Mouse (Mus musculus): ENCODE data around the gene Fam129c. TPM values are rescaled to one million over a fixed set of nuclear protein-coding genes. Genes with fewer than 3 reads are reported as not detected.

The Fam129c gene
- polyA plus RNA-seq, 1 experiment = 1.5 TPM

- H3K4me1 ChIP-seq (ENCODE audit: control insufficient read depth, insufficient read depth, insufficient read length, low read length) = peaks cover 7% of the 10 kb centered on the region
- H3K4me3 ChIP-seq (ENCODE audit: insufficient read depth, low read depth, low read length) = peak overlapping the region; percentile 79
- peak overlapping the region; percentile 8; the same call in 1 of the 2 replicates for H3K27ac ChIP-seq (replicated peaks; ENCODE audit: low read depth, low read length)
These were observed 14.7 kb downstream of the Fam129c start for GRCm38 (mm10) chr8:71612141-71612540.

DNA sequence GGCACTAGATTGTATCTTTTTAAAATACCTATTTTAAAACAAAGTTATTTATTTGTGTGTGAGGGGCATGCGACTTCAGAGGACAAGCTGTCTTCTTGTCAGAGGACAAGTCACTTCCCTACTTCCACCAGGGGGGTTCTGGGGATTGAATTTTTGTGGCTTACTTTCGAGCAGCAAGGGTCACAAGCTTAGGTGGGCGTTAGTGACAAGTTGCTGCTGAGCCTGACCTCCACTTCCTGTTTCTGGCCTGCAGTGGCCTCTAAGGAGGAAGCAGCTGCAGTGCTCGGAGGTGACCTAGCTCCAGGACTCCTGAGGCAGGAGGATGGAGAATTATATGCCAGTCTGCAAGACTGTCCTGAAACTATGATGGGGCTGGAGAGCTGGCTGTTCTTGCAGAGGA is 16.0 kb downstream of the Fam129c start:
- Histone ChIP-seq H3K27ac (replicated peaks; ENCODE audit: low read depth, low read length) (no peak overlapping the region), H3K4me3 (ENCODE audit: insufficient read depth, low read depth, low read length) (no peak overlapping the region), H3K4me1 (ENCODE audit: control insufficient read depth, insufficient read depth, insufficient read length, low read length) (peaks cover 7% of the 10 kb centered on the region)

GRCm38 (mm10) chr8:71619786-71620185 is 22.3 kb downstream of the Fam129c start:
- H3K4me3 ChIP-seq (ENCODE audit: insufficient read depth, low read depth, low read length) = no peak overlapping the region
- no peaks in the 10 kb centered on the region for H3K4me1 ChIP-seq (ENCODE audit: control insufficient read depth, insufficient read depth, insufficient read length, low read length)
- H3K27ac ChIP-seq (replicated peaks; ENCODE audit: low read depth, low read length) = no peak overlapping the region

- Histone ChIP-seq H3K27ac (replicated peaks; ENCODE audit: low read depth, low read length) (no peak overlapping the region), H3K4me3 (ENCODE audit: insufficient read depth, low read depth, low read length) (no peak overlapping the region), H3K4me1 (ENCODE audit: control insufficient read depth, insufficient read depth, insufficient read length, low read length) (peaks cover 19% of the 10 kb centered on the region)
These were observed 27.6 kb downstream of the Fam129c start for GRCm38 (mm10) chr8:71625088-71625487.

- Histone ChIP-seq H3K27ac (replicated peaks; ENCODE audit: low read depth, low read length) (0 out of 2 replicates have a peak overlapping the region, but pooled peaks have one; percentile 91), H3K4me3 (ENCODE audit: insufficient read depth, low read depth, low read length) (no peak overlapping the region), H3K4me1 (ENCODE audit: control insufficient read depth, insufficient read depth, insufficient read length, low read length) (peaks cover 19% of the 10 kb centered on the region)
These were observed 29.3 kb downstream of the Fam129c start for GRCm38 (mm10) chr8:71626753-71627152.

- Histone ChIP-seq H3K27ac (replicated peaks; ENCODE audit: low read depth, low read length) (peak overlapping the region; percentile 91), H3K4me1 (ENCODE audit: control insufficient read depth, insufficient read depth, insufficient read length, low read length) (peaks cover 19% of the 10 kb centered on the region)
These were observed 30.0 kb downstream of the Fam129c start for GRCm38 (mm10) chr8:71627265-71628099.

DNA sequence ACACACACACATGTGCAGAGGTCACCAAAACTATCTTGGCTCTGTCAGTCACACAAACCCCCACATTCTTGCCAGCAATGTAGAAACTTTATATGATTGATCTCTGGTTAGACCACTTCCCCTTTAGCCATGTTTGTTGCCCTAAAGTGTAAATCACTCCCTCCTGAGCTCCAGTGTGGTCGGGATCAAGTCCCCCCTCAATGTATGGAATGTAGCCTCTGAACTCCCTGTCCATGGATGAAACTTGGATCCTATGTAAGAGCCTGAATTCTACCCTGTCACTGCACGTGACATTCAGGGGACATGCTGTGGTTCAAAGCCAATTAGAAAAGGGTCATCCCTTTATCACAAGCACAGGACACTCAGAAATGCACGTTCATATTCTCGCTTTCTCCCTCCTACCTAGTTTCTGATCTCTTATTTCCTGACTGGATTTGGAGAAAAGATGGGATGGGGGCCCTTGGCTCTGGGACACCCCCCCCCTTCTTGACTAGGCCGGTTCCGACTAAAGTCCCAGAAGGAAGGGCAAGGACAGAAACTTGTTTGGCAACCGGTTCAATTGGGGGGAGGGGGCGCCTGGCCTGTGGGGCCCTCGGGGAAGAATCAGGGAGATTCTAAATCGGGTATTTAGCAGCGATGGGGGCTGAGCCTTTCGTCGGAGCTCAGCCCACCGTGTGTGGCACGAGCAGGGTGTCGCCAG is 31.1 kb downstream of the Fam129c start:
- peak overlapping the region; percentile 75 for H3K4me3 ChIP-seq (ENCODE audit: insufficient read depth, low read depth, low read length)
- peak overlapping the region; percentile 91 for H3K27ac ChIP-seq (replicated peaks; ENCODE audit: low read depth, low read length)
- H3K4me1 ChIP-seq (ENCODE audit: control insufficient read depth, insufficient read depth, insufficient read length, low read length) = peaks cover 19% of the 10 kb centered on the region

More at GRCm38 (mm10) chr8:71627265-71628099, 30.0 kb downstream of the Fam129c start:
- H3K4me3 ChIP-seq (ENCODE audit: insufficient read depth, low read depth, low read length) = no peak overlapping the region

DNA sequence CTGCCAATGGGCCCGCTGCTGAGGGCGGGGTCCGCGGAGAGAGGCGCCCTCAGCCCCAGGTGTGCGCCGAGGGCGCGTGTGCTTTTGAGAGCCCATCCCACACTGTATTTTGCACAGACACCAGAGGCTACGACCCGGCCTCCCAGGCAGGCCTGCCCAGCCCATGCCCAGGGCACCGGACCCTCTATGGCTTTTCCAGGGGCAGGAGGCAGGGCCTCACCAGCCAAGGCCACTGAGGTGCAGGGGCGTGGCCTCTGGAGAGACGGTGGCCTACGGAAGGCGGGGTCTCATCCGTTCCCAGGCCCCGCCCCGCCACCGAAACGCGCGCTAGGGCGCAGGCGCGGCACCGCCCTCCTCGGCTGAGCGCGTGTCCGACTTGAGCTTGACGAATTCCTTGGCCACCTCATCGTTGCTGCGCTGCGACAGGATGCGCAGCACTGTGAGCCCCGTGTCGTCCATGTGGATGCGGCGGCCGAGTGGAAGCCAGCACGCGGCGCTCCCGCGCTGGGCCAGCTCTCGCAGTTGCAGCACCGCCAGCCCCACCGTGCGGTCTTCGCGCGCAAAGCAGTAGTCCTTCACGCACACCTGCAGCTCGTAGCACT is 31.7 kb downstream of the Fam129c start:
- peaks cover 19% of the 10 kb centered on the region for H3K4me1 ChIP-seq (ENCODE audit: control insufficient read depth, insufficient read depth, insufficient read length, low read length)
- H3K4me3 ChIP-seq (ENCODE audit: insufficient read depth, low read depth, low read length) = peak overlapping the region; percentile 75
- H3K27ac ChIP-seq (replicated peaks; ENCODE audit: low read depth, low read length) = peak overlapping the region; percentile 57

GRCm38 (mm10) chr8:71629781-71630212 is 32.3 kb downstream of the Fam129c start:
- no peak overlapping the region for H3K27ac ChIP-seq (replicated peaks; ENCODE audit: low read depth, low read length)
- peaks cover 19% of the 10 kb centered on the region for H3K4me1 ChIP-seq (ENCODE audit: control insufficient read depth, insufficient read depth, insufficient read length, low read length)
- H3K4me3 ChIP-seq (ENCODE audit: insufficient read depth, low read depth, low read length) = peak overlapping the region; percentile 44

- Histone ChIP-seq H3K4me3 (ENCODE audit: insufficient read depth, low read depth, low read length) (no peak overlapping the region), H3K4me1 (ENCODE audit: control insufficient read depth, insufficient read depth, insufficient read length, low read length) (peaks cover 19% of the 10 kb centered on the region), H3K27ac (replicated peaks; ENCODE audit: low read depth, low read length) (no peak overlapping the region)
These were observed 33.3 kb downstream of the Fam129c start for GRCm38 (mm10) chr8:71630761-71631160.

DNA sequence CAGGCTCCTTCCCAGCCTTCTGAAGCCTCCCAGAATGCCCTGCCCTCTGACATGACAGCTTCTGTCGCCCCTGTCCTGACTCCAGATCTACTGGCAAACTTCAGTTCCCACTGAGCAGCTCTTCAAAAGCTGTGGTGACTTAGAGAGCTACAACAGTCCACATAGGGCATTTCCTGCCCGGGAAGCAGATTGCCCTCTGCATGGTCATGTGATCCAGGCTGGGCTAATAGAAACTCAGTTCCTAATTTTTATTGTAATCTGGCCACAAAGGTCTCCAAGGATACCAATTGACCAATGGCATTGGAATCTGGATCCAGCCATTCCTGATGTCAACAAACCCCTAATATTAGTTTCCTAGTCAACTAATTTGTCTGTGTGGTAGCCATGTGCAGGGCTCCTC is 34.4 kb downstream of the Fam129c start:
- Histone ChIP-seq H3K27ac (replicated peaks; ENCODE audit: low read depth, low read length) (no peak overlapping the region), H3K4me3 (ENCODE audit: insufficient read depth, low read depth, low read length) (no peak overlapping the region), H3K4me1 (ENCODE audit: control insufficient read depth, insufficient read depth, insufficient read length, low read length) (peaks cover 19% of the 10 kb centered on the region)

GRCm38 (mm10) chr8:71633164-71633563 is 35.7 kb downstream of the Fam129c start:
- Histone ChIP-seq H3K27ac (replicated peaks; ENCODE audit: low read depth, low read length) (no peak overlapping the region), H3K4me3 (ENCODE audit: insufficient read depth, low read depth, low read length) (no peak overlapping the region), H3K4me1 (ENCODE audit: control insufficient read depth, insufficient read depth, insufficient read length, low read length) (peaks cover 11% of the 10 kb centered on the region)

- Histone ChIP-seq H3K27ac (replicated peaks; ENCODE audit: low read depth, low read length) (no peak overlapping the region), H3K4me3 (ENCODE audit: insufficient read depth, low read depth, low read length) (peak overlapping the region; percentile 28; the same call in 1 of the 2 replicates), H3K4me1 (ENCODE audit: control insufficient read depth, insufficient read depth, insufficient read length, low read length) (peaks cover 7% of the 10 kb centered on the region; the same call in 1 of the 2 replicates)
These were observed 36.7 kb downstream of the Fam129c start for GRCm38 (mm10) chr8:71633981-71634667.

DNA sequence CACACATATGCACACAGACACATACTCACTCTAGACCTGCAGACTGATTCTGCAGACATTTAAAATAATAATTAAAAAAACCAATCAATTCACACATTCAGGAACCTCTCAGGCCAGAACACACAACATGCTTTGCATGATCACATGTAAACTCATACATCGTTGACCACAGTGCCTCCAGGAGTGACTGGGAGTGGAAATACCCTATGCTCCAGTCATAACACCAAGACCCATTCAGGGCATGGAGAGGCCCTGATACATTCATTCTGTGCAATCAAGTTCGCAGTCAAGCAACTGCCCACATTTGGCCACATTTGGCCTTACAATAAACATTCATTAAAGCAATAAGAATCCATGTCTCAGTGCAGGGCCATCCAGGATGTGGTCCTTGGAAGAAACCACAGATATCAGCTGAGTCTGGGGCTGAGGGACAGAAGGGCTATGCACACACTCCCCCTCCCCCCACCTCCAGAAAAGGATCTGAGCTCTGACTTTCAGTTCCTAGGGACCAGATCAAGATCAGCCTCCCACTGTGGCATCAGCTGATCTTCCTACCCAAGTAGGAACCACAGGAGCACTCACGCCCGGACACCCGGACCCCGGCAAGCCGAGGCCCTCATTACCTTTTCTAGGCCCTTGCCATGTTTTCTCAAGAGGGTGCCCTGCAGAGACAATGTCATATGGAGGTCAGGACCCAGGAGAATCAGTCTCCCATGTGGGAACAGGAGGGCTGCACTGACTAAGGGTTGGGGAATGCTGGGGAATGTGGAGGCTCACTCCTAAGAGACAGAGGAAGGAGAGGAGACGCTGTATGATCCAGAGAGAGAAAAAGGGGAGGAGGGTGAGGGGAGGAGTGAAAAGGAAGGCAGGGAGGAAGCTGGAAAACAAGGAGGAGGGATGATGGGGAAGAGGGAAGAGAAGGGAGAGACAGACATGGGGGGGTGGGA is 40.0 kb downstream of the Fam129c start:
- H3K27ac ChIP-seq (replicated peaks; ENCODE audit: low read depth, low read length) = no peak overlapping the region

More for the DNA sequence above, 40.0 kb downstream of the Fam129c start:
- Histone ChIP-seq H3K4me3 (ENCODE audit: insufficient read depth, low read depth, low read length) (no peak overlapping the region), H3K4me1 (ENCODE audit: control insufficient read depth, insufficient read depth, insufficient read length, low read length) (no peaks in the 10 kb centered on the region)

All from brown adipose tissue, adult 24 weeks (tissue).